Mouse (Mus musculus) bone marrow macrophage, adult 2 months (primary cell): ENCODE results near the gene Tsc22d1.

Experiments
- CTCF ChIP-seq: IDR thresholded peaks from 2 replicates; pipeline ENCODE4 v1.5.1; 2012; ENCODE audit warnings: low read depth, mild to moderate bottlenecking, low read length, moderate library complexity
- POLR2A ChIP-seq: IDR thresholded peaks from 2 replicates; pipeline ENCODE4 v1.6.1; 2012; ENCODE audit warnings: mild to moderate bottlenecking, low read depth, low read length, borderline replicate concordance

- TF ChIP-seq CTCF (no peak), POLR2A (no peak)
Observed at GRCm38 (mm10) chr14:76402574-76402973, 12.2 kb upstream of the Tsc22d1 start.
